9 mouse cellular contexts compared by ENCODE assay signal in the genomic region with DNA sequence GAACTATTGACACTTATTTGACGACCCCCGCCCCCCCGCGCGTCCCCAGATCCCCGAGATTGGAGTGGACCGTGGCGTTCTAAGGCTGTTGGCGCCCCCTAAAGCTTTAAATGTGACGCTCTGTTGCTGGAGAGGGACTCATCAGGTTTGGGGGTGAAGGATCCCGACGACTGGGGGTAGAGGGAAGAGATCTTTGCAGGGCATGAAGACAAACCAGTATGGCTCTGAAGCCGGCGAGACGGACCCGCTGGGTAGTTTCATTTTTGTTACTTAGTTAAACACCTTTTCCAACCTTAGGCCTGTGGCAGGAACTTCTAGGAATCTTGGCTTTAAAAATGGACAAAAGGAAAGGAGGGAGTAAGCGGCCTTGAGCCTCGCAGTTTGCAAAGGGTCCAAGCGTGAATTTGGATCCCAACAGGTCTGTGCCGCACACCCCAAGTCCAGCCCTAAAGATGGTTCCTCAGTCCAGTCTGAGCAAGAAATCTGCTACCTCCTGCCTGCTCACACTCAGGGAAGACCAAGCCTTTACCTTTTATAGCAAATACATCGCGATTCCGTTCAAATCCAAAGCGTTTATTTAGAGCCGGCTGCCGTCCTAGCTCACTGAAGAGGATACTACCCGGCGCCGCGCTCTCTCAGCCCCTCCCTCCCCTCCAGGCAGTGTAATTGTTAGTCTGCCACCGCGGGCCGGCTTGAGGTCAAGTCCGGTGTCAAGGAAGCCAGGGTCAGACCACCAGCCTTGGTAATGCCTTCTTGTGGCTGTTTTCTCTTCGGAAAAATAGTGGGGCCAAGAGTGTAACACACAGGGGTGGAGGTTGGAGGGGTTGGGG. TPM values are rescaled to one million over a fixed set of nuclear protein-coding genes. Genes with fewer than 3 reads are reported as not detected.
DNase-seq lines count a peak whose midpoint lies in the region; ATAC-seq and TF ChIP-seq lines count a peak whose summit lies in the region.
"Had no signal": no experiment of that assay in that cellular context is flagged by ENCODE, and none has a peak within 500 bp of the region (broad histone marks: within the 10 kb centered on the region; RNA-seq: fewer than 3 reads in every experiment).

No protein-coding gene starts in this region.

- TF ChIP-seq CTCF in Patski (IDR thresholded peaks at IDR 0.05) = peak; percentile 59
- TF ChIP-seq CTCF in lung, embryonic 14.5 days (IDR thresholded peaks at IDR 0.05; ENCODE audit: low read depth) = peak; percentile 65

- POLR2A ChIA-PET in Patski (lab: Charles Lee) = interaction anchor here (0.8 to 4.9 kb wide), 4 partner anchors 11 to 77 kb away, joined by 3 to 31 read pairs (median 10); no protein-coding TSS in a partner anchor

- no peaks in the 10 kb centered on the region for H3K36me3 ChIP-seq in forebrain, embryonic 14.5 days (ENCODE audit: control insufficient read depth, insufficient read depth, low read length)
- H3K36me3 ChIP-seq in lung, embryonic 14.5 days (ENCODE audit: insufficient read depth) = peaks cover 7% of the 10 kb centered on the region; the same call in 1 of the 2 replicates
- H3K36me3 ChIP-seq: G1E had no signal

- no peak overlapping the region for H3K27ac ChIP-seq in forebrain, embryonic 14.5 days (ENCODE audit: low read depth, low read length)
- peak overlapping the region; percentile 88 for H3K27ac ChIP-seq in lung, embryonic 14.5 days (ENCODE audit: low read depth)

- H3K9ac ChIP-seq in forebrain, embryonic 14.5 days (ENCODE audit: low read length) = peak overlapping the region; percentile 59
- peak overlapping the region; percentile 87 for H3K9ac ChIP-seq in lung, embryonic 14.5 days

- in situ Hi-C loops in Patski (cut with MboI; ENCODE audit: low pct_unique_long_range_greater_than_20kb) = loop anchor here (5.0 kb wide), 2 partner anchors 55 to 75 kb away; no protein-coding TSS in a partner anchor

- peak overlapping the region; percentile 97 for H3K4me2 ChIP-seq in forebrain, embryonic 14.5 days (ENCODE audit: low read length)
- peak overlapping the region; percentile 78 for H3K4me2 ChIP-seq in lung, embryonic 14.5 days

- H3K9me3 ChIP-seq in forebrain, embryonic 14.5 days (replicated peaks; ENCODE audit: control insufficient read depth, low read length) = no peaks in the 10 kb centered on the region
- H3K9me3 ChIP-seq in lung, embryonic 14.5 days (ENCODE audit: low read depth, low read length) = no peaks in the 10 kb centered on the region

- no peaks in the 10 kb centered on the region for H3K27me3 ChIP-seq in Patski
- peaks cover 14% of the 10 kb centered on the region; the same call in 1 of the 2 replicates for H3K27me3 ChIP-seq in forebrain, embryonic 14.5 days (replicated peaks; ENCODE audit: control insufficient read depth, insufficient read depth, low read length)
- H3K27me3 ChIP-seq in lung, embryonic 14.5 days (ENCODE audit: insufficient read depth, low read length) = no peaks in the 10 kb centered on the region

- peaks cover 4% of the 10 kb centered on the region; the same call in 1 of the 2 replicates for H3K4me1 ChIP-seq in forebrain, embryonic 14.5 days (ENCODE audit: control insufficient read depth, insufficient read depth, low read length)
- H3K4me1 ChIP-seq in lung, embryonic 14.5 days (ENCODE audit: insufficient read depth) = peaks cover 31% of the 10 kb centered on the region

- ATAC-seq in frontal cortex, adult (ENCODE audit: low TSS enrichment) = peak; percentile 67
- ATAC-seq in Patski = no peak
- peak; percentile 54 for ATAC-seq in forebrain, embryonic 14.5 days
- peak; percentile 41 for ATAC-seq in lung, embryonic 14.5 days (ENCODE audit: insufficient read depth)

- peak overlapping the region; percentile 45 for H3K4me3 ChIP-seq in forebrain, embryonic 14.5 days (ENCODE audit: low read depth, low read length)
- H3K4me3 ChIP-seq in lung, embryonic 14.5 days (ENCODE audit: low read depth, low read length) = peak overlapping the region; percentile 70

- 2% methylated on average over 35 of the region's 35 CpGs for WGBS in forebrain, embryonic 14.5 days
- WGBS in lung, embryonic 14.5 days = under 1% methylated on average over 35 of the region's 35 CpGs

- CTCF ChIA-PET in Patski (lab: Charles Lee) = interaction anchor here (1.3 to 9.2 kb wide), 6 partner anchors 13 to 76 kb away, joined by 3 to 73 read pairs (median 7); no protein-coding TSS in a partner anchor

- DNase-seq in frontal cortex, postnatal 14 days (ENCODE audit: low spot score in 2 of 2) = no peak
- no peak for DNase-seq in Patski (ENCODE audit: low read depth, low spot score)
- DNase-seq in forebrain, embryonic 14.5 days (ENCODE audit: low spot score) = peak; percentile 42
- DNase-seq in kidney, adult 11 months = peak; percentile 68
- peak; percentile 80 for DNase-seq in lung, embryonic 14.5 days
- DNase-seq in right cerebral cortex, adult 2 months (ENCODE audit: low spot score in 2 of 2) = peak; percentile 13 to 27
- DNase-seq in spleen, postnatal 4 days (ENCODE audit: low spot score in 2 of 2) = no peak

RNA-seq across cellular contexts. Expression of gene Eva1a, which starts 1.7 kb away (rescaled TPM):
- polyA plus RNA-seq in Patski (2021) = 48.0 TPM
- 1.1 TPM in 2 replicates for polyA plus RNA-seq in forebrain, embryonic 14.5 days (2014; fragmentation: Nextera tagmentation; extraction: Ambion mirVana)
- 46.5 and 53.7 TPM in 2 replicates for polyA plus RNA-seq in lung, embryonic 14.5 days (2014; fragmentation: Nextera tagmentation; extraction: Ambion mirVana)
- polyA plus RNA-seq: G1E had no signal

Comparison
In these comparisons a context has a peak if more than half of its experiments do, and no peak if none do; other contexts are left out.
1. DNase-seq: peak in forebrain, embryonic 14.5 days (single experiment), kidney, adult 11 months (single experiment), lung, embryonic 14.5 days (single experiment) and right cerebral cortex, adult 2 months (2 of 2); none in frontal cortex, postnatal 14 days (0 of 2), Patski (single experiment) and spleen, postnatal 4 days (0 of 2).
2. RNA of gene Eva1a, which starts 1.7 kb away (polyA plus RNA-seq): 46.5 to 53.7 TPM in lung, embryonic 14.5 days and 48.0 TPM in Patski (single experiment); 1.1 TPM in forebrain, embryonic 14.5 days; every median in the first group is over 10 times any median in the second.